Mouse (Mus musculus) A20 (cell line): ENCODE results near the gene D630003M21Rik.
A peak's percentile ranks its signal among the peaks of the same experiment; 100 is the strongest.

Source experiments
- DNase-seq: peaks from one replicate; pipeline ENCODE4 v3.0.0-alpha.2; 2011; ENCODE audit warnings: low read depth, low spot score

The D630003M21Rik gene

GRCm38 (mm10) chr2:158236698-158237097, 7.7 kb upstream of the D630003M21Rik start:
- no peak for DNase-seq

- no peak for DNase-seq
These were observed 4.1 kb upstream of the D630003M21Rik start for GRCm38 (mm10) chr2:158233106-158233505.

- no peak for DNase-seq
These were observed 3.4 kb upstream of the D630003M21Rik start for GRCm38 (mm10) chr2:158232414-158232813.

GRCm38 (mm10) chr2:158231071-158231470, 2.0 kb upstream of the D630003M21Rik start:
- no peak for DNase-seq

DNA sequence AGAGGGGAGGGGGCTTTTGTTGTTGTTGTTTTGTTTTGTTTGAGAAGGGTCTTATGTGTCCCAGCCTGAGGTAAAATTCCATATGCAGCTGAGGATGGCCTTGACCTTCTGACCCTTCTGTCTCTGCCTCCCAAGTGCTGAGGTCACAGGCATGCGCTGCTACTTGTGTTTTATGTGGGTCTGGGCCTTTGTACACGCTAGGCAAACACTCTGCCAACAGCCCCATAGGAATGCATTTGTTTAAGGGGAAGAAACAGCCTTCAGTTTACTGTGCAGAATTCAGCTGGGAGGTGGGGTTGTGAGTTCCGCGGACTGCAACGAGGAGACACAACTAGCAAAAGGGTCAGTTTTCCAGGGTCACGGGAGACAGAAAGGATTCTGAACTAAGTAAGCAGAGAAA, 1.6 kb upstream of the D630003M21Rik start:
- DNase-seq: no peak

- no peak for DNase-seq
These were observed 476 bp upstream of the D630003M21Rik start for GRCm38 (mm10) chr2:158229503-158229892.

GRCm38 (mm10) chr2:158225301-158225700, 3.7 kb downstream of the D630003M21Rik start:
- DNase-seq: peak; percentile 18

DNA sequence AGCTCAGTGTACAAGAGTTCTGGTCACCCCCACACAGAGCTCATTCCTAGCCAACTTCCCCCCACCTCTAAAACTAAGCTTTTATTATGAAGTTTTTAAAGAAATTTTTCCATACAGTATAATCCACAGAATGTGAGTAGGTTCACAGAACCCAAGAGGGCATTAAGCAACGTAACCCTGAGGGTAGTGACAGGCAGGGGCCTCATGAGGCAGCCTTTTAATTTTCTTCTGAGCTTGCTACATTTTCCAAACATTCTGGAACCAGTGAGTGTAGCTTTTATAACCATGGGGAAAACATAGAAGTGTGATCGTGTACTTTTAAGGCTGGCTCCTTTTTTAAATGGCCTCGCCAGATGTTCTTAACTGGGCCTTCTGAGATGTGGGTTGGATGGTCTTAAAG, 5.5 kb downstream of the D630003M21Rik start:
- DNase-seq: no peak

DNA sequence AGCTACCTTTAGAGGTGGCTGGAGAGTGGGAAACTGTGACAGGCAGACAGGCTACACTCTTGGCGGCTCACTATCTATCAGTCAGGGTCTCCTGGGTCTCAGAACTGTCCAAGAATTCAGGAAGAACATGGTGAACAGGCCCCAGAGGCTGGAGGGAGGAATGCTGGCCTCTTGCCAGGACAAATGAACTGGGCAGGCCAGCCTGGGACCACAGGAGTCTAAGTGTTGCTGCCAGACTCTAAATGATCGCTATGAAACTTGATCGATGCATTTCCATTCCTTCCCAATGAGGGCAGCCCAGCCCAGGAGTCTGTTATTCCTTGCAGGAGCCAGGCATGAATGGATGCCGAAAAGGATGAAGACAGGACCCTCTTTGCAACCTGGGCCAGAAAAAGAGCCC, 6.4 kb downstream of the D630003M21Rik start:
- no peak for DNase-seq

DNA sequence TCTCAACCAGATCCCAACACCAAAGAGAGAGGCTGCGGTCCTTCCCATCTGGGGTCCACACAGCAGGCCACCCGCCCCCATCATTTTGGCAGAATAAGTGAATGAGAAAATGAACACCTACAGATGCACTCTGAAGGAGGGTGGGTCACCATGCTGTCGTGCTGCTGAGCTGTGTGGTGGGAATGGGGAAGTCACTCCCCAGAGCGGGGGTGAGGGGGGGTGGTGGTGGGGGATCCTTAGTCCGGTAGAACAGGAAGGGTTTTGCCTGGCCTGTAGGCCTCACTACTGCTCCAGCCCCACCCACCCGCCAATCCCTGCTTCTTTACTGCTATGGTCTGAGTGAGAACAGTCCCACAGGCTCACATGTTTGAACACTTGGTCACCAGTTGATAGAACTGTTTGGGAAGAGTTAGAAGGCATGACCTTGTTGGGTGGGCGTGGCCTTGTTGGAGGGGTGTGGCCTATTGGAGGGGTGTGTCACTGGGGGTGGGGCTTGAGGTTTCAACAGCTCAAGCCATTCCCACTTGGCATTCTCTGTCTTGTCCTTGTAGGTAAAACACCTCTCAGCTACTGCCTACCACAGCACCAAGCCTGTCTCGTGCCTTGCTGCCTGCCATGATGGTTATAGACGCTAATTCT, 7.5 kb downstream of the D630003M21Rik start:
- DNase-seq: no peak

DNA sequence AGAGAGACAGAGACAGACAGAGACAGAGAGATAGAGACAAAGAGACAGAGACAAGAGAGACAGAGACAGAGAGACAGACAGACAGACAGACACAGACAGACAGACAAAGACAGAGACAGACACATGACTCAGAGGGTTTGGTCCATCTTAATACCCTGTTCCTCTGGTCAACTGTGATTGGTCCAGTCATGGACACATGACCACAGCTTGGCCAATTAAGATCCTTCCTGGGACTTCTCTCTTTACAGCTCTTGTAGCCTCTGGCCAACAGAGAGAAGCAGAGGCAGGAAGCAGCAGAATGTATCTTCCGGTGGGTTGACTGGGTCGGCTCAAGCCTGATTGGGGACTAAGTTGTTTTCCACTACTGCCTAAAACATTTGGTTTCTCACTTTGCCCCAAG, 9.5 kb downstream of the D630003M21Rik start:
- no peak for DNase-seq

GRCm38 (mm10) chr2:158216510-158216909, 12.5 kb downstream of the D630003M21Rik start:
- DNase-seq: no peak

DNA sequence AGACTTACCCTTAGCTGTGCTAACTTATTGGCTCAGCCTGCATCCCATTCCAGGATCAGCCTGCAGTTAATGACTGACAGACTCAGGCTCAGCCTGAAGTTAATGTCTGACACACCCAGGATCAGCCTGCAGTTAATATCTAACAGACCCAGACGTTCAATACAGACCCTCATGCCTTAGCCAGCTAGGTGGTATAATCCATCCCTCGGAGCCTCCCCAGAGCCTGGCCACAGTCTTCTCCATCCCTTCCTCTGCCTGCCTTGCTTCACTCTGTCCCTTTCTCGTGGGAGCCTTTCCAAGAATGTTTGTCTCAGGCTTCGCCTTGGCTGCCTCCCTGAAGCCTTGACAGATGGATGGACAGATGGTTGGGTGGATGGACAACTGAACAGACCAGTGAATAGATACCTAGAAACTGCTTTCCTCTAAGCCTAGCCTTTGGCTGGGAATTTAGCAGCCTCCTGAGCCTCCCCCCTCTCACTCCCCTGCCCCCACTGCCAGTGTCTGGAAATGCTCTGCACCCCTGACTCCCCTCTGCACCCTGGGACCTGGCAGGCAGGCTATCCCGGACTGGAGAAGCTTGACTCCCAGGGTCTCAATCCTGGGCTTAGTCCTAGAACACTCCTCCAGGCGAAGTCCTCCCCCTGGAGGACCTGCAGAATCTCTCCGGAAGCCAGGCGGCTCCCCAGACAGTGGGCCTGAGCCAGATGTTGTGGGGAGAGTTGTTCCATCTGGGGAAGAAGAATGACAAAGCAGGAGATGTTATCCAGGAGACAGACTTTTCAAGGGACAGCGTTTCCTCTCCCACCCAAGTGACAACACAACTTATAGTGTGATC, 13.5 kb downstream of the D630003M21Rik start:
- no peak for DNase-seq

DNA sequence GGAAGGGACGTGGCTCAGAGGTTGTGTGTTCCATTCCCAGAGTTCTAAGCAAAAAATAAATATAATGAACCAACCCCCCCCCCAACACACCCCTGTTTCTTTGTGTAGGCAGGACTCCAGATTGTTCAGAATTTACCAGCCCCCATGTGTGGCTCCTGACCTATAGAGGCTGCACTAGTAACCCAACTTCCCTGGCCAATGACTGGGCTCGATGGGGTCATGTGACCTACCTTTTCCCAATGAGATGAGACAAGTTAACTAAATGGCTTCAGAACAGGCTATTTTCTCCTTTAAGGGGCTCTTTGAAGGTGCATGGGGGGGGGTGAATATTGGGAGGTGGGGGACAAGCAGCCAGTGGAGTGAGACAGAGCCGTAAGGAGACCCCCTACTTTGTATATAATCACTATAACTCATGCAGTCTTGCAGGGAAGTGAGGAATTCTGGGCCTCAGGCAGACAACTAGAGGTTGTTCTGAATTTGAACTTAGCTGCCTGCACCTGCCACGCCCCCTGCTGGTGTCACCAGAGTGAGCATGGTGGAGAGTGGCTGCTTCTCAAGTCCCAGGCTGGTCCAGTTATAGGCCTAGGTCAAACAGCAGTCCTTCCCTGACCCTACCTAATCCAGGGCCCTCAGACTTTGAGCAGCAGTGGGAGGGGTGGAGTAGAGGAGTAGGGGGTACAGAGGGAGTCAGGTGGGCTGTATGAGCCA, 17.1 kb downstream of the D630003M21Rik start:
- peak; percentile 38 for DNase-seq

DNA sequence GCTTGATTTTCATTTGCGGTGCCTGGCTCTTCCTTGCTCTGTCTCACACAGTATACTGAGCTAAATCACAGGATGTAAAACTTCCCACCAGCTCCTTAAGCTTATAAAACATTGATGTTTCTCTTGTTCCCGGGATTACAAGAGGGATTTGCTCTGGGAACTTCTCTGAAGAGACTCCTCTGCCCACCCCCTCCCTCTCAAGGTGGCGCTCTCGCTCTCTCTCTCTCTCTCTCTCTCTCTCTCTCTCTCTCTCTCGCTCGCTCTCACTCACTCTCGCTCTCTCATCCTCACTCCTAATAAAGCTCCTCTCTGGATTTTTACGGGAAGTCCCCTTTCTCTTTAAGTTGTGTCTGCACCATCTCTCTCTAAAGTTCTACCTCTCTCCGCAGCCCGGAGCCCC, 18.1 kb downstream of the D630003M21Rik start:
- no peak for DNase-seq

- no peak for DNase-seq
These were observed 18.5 kb downstream of the D630003M21Rik start for GRCm38 (mm10) chr2:158210503-158210902.

DNA sequence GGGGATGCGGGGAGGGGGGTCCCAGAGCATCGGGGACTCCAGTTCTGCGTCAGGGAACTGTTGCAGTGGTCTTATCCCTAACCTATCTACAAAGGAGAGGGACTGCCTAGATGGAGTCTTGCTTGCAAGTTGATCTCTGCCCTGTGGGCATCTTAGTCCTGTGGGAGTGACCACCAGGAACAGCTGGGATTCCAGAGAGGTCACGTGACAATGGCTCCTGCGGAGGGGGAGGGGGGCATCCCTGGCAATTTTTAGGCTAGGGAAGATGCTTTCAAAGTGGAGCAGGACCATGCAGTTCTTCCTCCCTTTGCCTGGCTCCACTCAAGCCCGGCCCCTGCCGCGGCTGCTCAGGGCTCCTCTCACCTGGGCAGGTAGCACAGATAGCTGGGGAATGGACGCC, 19.2 kb downstream of the D630003M21Rik start:
- no peak for DNase-seq

DNA sequence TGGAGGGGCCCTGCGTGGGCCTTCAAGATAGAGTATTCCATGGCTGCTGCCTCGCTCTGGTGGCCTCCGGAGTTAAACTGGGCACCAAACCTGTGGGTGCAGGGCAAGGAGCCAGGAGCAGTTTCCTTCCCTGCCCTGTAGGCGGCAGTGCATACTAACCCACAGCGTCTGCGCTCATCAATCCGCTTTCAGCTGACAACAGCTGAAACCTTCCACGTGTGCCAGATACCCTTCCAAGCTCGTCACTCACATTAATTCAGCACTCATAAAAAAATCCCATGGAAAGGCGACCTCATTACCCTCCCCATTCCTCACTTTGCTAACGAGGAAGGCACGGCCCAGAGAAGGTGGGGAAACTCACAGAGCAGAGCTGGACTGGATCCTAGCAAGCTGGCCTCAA, 21.2 kb downstream of the D630003M21Rik start:
- peak; percentile 70 for DNase-seq

GRCm38 (mm10) chr2:158204114-158204513, 24.9 kb downstream of the D630003M21Rik start:
- peak; percentile 61 for DNase-seq

GRCm38 (mm10) chr2:158203686-158204085, 25.3 kb downstream of the D630003M21Rik start:
- no peak for DNase-seq

DNA sequence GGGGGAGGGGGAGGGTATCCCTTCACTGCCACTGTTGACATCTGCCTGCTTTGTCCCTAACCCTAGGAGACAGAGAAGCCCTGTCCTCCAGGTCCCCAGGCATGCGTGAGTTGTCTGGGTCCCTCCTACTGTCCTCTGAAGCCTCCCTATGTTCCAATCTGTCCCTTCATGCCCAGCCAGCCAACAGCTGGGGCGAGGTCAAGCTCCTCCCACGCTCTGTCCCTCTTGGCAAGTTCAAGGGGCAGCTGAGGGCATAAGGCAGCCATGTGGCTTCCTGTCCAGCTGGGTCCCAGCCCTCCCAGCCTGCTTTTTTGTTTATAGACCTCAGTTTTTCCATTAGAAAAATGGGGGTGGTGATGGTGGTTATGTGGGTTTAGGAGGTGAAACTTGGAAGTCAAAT, 29.7 kb downstream of the D630003M21Rik start:
- no peak for DNase-seq

DNA sequence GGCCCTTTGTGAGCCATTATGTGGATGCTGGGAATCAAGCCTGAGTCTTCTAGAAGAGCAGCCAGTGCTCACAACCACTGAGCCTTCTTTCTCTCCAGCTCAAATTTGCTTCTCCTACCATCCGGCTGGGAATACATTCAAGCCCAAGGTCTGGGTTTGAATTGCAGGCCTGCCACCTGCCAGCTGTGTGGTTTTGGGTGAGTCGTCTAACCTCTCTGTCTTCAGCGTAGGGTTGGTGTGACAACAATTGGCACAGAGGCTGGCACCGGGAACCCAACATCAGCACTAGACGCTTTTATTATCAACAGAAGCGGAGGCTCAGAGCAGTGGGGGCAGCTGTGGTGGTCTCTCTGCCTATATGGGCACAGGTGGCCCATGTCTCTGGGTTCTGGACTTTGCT, 30.2 kb downstream of the D630003M21Rik start:
- no peak for DNase-seq

DNA sequence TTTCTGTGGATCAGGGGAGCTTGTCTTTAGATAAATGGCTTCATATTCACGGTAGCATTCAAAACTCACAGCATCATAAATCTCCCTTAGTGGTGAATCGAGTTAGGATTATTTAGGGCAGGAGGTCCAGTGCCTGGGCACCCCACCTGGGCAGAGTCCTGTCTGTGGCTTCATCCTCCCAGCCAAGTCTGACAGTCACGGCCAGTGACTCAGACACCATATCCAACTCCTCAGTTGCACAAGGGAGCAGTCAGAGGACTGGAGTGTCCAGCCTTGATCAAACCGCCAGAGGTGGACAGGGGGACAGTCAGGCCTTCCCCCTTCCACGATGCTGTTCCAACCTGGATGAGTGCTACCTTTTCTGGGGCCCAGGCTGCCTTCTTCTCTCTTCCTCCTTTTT, 31.1 kb downstream of the D630003M21Rik start:
- no peak for DNase-seq
